Mouse (Mus musculus) c-Kit-negative CD71-positive TER-119-positive erythroid progenitor cells, embryonic 14.5 days (primary cell): ENCODE data around the gene Repin1.

Source experiments
- DNase-seq: peaks from one replicate; pipeline ENCODE4 v3.0.0-alpha.2; 2013; ENCODE audit warnings: low read depth, low spot score

The Repin1 gene

GRCm38 (mm10) chr6:48593158-48594042, at the start of gene Repin1, which contains the start of gene Gm44965:
Gene Repin1 (plus strand): TSS chr6:48593883.
Gene Gm44965 (plus strand): TSS chr6:48593941.
- DNase-seq = no peak

GRCm38 (mm10) chr6:48545251-48545650, 48.4 kb upstream of the Repin1 start:
- DNase-seq = no peak

GRCm38 (mm10) chr6:48546271-48546670, 47.4 kb upstream of the Repin1 start:
- DNase-seq = no peak

DNA sequence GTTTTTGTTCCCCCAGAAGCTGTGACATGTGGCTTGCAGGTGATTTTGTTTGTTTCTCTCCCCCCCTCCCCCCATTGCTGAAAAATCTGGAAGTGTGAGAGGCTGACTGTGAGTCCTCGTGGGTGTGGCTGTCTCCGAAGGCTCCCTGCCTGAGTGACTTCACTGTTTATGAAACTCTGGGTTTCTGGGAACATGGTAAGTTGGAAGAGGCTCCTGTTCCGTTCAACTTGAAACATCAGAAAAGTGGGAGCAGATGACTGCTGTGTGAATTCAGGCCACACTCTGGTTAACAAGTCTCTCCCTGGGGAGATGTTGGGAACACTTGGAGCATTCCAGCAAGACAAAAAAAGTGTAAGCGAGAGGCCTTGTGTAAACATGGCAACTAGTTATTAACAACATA, 46.8 kb upstream of the Repin1 start:
- DNase-seq = no peak

DNA sequence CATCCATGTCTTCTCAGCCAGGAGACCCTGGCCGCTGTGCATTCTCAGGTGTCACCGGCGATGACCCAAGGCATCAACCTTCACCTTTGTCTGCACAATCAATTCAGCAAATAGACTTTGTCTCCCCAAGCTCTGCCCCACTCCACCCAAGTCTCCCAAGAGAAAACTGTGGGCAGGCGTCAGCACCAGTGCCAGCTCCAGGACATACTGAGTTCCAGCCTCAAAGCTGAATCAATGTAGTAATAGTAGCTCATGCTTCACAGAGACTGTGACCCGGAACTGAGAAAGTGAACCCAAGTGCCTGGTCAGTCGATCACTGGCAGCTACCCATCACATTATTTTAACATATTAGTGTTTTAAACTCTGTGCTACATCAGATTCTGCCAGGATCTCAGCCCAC, 45.4 kb upstream of the Repin1 start:
- DNase-seq = no peak

- DNase-seq = no peak
Observed at GRCm38 (mm10) chr6:48552918-48553317, 40.8 kb upstream of the Repin1 start.

- no peak for DNase-seq
Observed at GRCm38 (mm10) chr6:48553819-48554218, 39.9 kb upstream of the Repin1 start.

GRCm38 (mm10) chr6:48554280-48555103, 39.2 kb upstream of the Repin1 start, which contains the start of gene Lrrc61:
Gene Lrrc61 (plus strand): TSS chr6:48554796.
- DNase-seq = no peak

DNA sequence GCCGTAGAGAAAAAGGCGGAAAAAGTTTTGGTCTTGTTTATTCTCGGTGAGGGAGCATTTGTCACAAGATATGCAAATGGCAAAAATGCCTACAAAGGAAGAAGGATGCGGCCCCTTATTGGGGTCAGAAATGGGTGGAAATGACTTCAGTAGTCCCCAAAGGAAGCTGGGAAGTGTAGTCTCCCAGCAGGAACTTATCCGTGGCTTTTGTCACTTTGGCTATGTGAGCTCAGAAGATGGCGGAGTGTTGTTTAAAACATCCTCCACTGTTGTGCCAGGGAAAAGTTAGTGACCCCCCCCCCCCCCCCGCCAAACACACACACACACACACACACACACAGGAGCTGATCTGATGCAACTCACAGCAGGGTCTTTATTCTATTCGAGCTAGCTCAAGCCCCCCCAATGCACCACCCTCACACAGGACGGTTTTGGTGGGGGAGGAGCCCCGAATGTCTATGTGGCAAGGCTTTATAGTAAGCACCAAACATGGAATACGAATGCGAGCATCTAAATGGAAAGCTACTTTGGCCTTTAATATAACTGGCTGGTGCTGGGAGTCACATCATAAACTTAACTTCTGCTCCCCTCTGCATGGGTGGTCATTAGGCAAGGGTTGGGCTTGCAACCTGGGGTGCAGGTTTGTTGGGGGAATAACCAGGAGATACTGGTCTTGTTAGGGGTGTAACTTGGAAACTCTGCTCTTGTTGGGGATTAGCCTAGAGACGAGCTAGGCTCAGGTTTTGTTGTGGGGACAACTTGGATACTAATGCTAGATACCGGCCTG, 38.4 kb upstream of the Repin1 start:
- no peak for DNase-seq

DNA sequence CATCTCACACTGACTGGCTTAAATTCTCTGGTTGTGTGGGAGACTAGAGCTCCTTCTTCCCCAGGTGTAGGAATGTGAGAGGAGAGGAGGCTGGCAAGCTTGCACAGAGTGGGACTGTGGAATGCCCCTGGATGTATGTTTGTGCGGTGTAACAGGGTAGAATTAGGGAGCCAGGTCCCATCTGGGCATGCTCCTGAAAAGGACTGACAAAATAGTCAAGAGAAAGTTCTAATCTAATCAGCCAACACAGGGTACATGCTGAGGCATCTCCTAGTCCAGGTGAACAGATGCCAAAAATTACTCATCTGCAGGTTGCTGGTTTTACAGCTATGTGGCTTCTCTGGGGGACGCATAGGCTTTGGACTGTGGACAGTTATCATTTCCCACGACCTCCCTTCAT, 37.7 kb upstream of the Repin1 start:
- DNase-seq = no peak

- DNase-seq = no peak
Observed at GRCm38 (mm10) chr6:48565693-48566310, 27.9 kb upstream of the Repin1 start.

- DNase-seq = no peak
Observed at GRCm38 (mm10) chr6:48566312-48566711, 27.4 kb upstream of the Repin1 start.

DNA sequence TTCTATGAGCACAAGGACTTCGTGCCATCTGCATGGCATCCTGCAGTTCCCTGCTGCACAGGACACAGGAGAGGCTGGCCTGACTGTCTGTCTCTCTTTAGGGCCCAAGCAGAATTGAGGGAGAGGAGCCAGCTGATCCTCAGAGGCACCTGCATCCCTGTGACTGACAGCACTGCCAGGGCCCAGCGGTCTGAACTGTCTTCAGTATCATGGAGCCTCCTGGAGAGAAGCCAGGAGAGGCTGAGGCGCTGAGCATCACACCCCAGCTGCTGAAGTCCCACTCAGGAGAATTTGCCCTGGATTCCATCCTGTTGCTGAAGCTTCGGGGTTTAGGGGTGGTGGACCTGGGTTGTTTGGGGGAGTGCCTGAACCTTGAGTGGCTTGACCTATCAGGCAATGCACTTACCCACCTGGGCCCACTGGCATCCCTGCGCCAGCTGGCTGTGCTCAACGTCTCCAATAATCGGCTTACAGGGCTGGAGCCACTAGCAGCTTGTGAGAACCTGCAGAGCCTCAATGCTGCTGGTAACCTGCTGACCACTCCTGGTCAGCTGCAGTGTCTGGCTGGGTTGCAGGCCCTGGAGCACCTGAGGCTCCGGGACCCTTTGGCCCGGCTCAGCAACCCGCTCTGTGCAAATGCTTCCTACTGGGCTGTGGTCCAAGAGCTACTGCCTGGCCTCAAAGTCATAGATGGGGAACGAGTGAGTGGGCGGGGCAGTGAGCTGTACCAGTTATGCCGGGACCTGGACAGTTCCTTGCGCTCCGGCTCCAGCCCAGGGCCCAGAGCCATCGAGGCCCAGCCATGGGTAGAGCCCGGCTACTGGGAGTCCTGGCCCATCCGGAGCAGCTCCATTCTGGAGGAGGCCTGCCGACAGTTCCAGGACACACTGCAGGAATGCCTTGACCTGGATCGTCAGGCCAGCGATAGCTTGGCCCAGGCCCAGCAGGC, 25.4 kb upstream of the Repin1 start:
- no peak for DNase-seq

DNA sequence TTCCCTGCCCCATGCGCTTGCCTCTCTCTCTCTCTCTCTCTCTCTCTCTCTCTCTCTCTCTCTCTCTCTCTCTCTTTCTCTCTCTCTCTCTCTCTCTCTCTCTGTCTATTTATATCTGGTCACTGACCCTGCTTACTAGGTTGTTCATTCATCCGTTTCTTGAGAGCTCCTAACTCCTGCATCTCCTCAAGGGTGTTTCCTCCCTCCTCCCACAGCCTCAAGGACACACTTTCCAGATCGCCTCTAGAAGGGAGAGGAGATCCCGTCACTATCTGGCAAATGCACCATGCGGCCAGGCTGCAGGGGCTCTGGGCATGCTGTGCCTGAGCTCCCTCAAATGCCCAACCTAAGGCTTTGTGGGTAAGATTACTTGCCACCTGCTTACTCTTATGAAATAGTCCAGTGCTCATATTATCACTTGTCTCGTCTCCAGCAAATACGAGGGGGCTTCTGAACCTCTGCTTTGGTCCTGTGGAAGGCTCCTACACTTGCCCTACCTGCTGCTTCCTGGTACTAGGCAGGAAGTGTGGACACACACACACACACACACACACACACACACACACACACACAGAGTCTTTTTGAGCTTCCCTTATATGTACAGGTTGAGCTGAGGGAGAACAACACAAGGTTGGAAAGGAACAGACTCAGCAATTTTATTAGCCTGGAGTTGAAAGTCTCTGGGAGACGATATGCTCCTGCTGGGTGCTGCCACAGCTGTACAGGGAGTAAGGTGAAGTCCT, 24.4 kb upstream of the Repin1 start:
- DNase-seq = no peak

DNA sequence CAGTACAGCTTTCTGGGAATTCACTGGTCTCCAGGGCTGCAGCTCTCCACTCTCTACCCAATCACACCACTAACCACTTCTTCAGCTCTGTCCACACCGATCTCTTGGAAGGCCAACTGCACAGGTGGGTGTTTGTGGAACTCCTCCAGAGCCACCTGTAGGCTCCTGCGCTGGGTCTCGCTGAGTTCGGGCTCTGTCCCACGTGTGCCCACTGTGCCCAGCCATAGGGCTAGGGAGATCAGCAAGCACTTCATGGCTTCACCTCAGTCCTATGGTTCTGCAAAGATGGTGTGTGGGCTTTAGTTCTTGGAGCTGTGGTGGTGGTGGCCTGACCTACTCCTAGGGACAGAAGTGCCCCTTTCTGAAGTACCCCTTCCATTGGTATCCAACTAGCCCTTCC, 21.7 kb upstream of the Repin1 start:
- no peak for DNase-seq

GRCm38 (mm10) chr6:48572572-48573061, 21.1 kb upstream of the Repin1 start, which contains the start of gene Rarres2:
Gene Rarres2 (minus strand): TSS chr6:48572789.
- DNase-seq = no peak

DNA sequence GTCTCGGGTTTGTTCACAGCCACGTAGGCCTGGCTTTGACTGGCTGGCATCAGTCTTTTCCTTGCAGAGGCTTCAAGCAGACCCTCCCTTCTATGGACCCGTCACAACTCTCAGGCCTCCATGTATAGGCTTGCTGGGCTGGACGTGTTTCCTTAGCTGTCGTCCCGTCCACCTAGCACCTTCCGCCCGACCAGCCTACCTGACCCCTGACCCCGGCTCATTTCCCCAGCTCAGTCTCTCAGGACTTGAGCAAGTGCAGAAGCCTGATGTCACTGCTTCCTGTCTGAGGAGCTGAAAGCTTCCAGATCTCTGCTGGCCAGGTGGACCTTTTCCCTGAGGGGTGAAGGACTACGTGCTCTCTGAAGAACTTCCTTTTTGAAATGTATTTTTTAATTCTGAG, 20.4 kb upstream of the Repin1 start:
- no peak for DNase-seq

DNA sequence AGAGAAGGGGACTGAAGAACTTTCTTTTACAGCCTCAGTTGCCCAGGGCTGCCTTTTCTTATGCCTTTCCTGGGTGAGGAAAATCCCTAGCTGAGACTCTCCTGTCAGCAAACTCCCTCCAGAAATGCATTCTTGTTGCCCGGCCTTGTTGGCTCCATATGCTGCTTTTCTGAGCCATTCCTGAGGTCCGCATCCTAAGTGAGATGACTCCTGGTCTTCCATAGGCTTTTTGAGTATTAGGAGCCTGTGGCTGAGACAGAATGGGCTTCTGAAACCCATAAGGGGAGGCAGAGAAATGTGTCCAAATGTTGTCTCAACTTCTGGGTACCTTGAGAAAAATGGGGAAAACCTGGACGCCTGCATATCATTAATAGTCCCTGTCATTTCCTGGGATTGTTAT, 19.7 kb upstream of the Repin1 start:
- DNase-seq = no peak

- DNase-seq = no peak
Observed at GRCm38 (mm10) chr6:48578736-48579135, 14.9 kb upstream of the Repin1 start.
